Mouse (Mus musculus): ENCODE results near the gene Slit3. TPM values are rescaled to one million over a fixed set of nuclear protein-coding genes. Genes with fewer than 3 reads are reported as not detected.

Gene Slit3
- polyA plus RNA-seq (2014; fragmentation: Illumina TruSeq; extraction: RNeasy Lipid Tissue Mini Kit (QIAGEN cat#74804); ENCODE audit: low read depth, low replicate concordance): 0.73 TPM

DNA sequence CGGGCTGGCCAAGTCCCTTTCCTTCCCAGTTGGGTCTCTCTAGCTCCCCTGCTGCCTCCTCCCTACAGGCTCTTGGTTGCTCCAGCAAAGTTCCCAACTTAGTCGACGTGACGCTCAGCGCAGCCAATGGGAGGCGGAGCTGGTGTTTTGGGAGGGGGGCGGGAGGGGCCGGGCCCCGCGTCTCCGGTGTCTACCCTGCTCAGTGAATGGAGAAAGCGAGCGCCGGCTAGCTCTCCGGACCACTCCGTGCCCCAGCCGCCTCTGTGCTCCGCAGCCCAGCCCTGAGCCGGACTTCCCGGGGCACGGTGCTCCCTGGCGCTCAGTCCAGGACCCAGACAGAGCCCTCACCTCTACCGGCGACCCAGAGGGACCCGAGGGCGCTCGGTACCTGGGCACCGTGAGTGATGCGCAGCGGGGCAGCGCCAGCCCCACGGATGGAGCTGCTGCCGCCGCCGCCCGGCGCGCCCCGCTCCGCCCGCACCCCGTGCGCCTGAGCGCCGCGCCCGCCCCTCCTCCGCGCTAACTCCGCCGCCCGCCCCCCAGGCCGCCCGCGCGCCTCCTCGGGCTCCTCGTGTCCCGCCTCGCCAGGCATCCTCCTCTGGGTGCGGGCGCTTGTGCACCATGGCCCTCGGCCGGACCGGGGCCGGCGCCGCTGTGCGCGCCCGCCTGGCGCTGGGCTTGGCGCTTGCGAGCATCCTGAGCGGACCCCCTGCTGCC lies at the start of gene Slit3:
TSS of gene Slit3 (plus strand) at position 331 of the 717 bp plus-strand sequence.

